Mouse (Mus musculus) C2C12 (cell line): ENCODE results near the gene Itpkb.

Experiments
- CEBPB ChIP-seq: IDR thresholded peaks from one replicate; pipeline ENCODE4 v1.6.1; 2011; ENCODE audit warnings: low read depth, mild to moderate bottlenecking, control low read depth, moderate library complexity
- CTCF ChIP-seq: IDR thresholded peaks from one replicate; pipeline ENCODE4 v1.5.1; 2011; ENCODE audit not compliant: control insufficient read depth, insufficient read depth, insufficient read length
- FOSL1 ChIP-seq: IDR thresholded peaks from one replicate; pipeline ENCODE4 v1.8.0; 2011; ENCODE audit warnings: mild to moderate bottlenecking, low read length; ENCODE audit not compliant: poor library complexity, insufficient read depth, severe bottlenecking
- MAX ChIP-seq: IDR thresholded peaks from one replicate; pipeline ENCODE4 v1.6.1; 2011; ENCODE audit warnings: mild to moderate bottlenecking, control low read depth
- MYOD1 ChIP-seq: IDR thresholded peaks from one replicate; pipeline ENCODE4 v1.6.1; 2011; ENCODE audit warnings: low read depth; ENCODE audit not compliant: control insufficient read depth, insufficient read length
- MYOG ChIP-seq: IDR thresholded peaks from one replicate; pipeline ENCODE4 v1.6.1; 2011; ENCODE audit not compliant: control insufficient read depth, insufficient read length; ENCODE audit errors: extremely low read depth
- USF1 ChIP-seq: IDR thresholded peaks from one replicate; pipeline ENCODE4 v1.6.1; 2011; ENCODE audit warnings: low read depth, mild to moderate bottlenecking, control low read depth, moderate library complexity

DNA sequence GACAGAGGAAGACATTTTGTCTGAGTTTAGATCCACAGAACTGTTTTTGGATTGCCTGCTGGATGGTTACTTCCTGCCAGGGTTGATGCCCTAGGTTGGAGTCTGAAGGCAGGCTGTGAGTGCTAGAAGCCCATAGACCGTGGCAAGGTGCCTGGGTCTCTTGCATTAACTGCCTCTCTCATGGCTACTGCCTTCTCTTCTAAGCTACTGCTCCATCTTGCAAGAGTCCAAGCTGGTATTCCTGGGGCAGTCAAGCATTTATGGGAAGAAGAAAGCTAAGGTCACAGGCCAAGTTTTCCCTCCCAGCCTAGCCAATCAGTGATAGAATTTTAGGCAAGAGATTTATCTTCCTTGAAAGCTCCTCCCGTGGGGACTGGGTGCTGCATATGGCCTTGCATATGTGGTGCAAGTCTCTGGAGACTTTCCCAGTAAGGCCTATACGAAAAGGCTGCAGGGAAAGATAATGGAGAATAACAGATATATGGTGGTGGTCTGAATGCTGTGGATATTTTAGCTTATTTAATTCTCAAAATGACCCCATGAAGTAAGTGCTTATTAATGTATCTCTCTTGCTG lies 36.8 kb downstream of the Itpkb start:
- no peak for TF ChIP-seq CTCF
- no peak for TF ChIP-seq MAX
- TF ChIP-seq MYOD1 = no peak
- no peak for TF ChIP-seq USF1
- no peak for TF ChIP-seq CEBPB
- no peak for TF ChIP-seq MYOG
- no peak for TF ChIP-seq FOSL1
